Mouse (Mus musculus) cerebellum, postnatal 4 days (tissue): ENCODE data around the gene Aplp2.
A peak's percentile ranks its signal among the peaks of the same experiment; 100 is the strongest.
"Not testable (repeated sequence)": the region's sequence is repeated elsewhere in the genome, so short reads cannot be mapped to it uniquely, and the experiment has no call there.

ENCODE experiments used
- DNase-seq, 2 experiments: peaks; one replicate each; pipeline ENCODE4 v3.0.0; 2022; ENCODE audit warnings: low spot score in 2 of 2, mixed read lengths in 1 of 2

Gene Aplp2

DNA sequence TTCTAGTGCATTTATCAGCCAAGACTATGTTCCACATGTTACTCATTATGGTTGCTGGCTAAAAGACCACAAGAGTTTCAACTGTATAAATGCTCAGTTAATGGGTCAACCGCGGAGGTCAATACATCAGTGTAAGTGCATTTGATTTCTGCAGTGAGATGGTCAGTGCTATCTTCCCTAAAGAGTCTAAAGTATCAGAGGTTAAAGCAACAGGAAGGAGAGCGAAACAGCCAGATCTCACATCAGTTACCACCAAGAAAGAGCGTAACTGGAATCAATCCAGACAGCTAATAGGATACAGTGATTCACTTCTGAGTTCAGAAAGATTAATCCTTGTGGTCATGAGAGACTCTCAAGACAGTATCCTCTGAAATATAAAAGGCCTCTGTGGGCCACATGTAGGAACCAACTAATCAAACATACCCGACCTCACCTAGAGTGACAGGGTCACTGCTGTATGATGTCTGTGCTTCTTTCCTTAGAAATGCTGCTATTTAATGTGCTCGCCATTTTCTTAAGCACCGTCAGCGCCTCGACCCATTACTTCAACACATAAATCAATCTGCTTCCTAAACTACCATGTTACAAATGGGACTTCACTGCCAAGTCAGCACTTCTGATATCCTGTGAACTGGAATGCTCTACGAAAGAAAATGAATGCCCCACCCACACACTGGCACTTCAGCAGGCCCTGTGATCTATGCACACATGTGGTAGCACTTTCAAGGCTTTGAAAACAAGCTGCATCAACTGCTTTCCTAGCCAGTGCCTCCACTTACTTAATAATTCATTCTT is 30.1 kb downstream of the Aplp2 start:
- DNase-seq, result no peak

DNA sequence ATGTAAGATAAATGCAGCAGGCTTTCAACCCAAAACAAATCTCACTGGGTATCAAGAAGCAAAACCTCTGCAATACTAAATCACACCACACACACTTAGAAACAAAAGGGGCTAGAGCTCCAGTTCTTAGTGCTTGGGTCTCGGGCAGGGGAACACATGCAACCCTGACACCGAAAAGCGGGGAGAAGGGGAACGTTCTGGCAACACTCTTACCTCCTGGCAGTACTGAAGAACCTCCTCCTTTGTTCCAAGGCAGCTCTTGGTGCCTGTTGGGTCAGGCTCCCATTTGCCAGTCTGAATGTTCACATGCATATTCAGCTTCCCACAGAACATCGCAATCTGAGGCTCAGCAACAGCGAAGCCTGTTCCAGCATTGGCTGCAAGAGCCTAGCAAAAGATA is 33.9 kb downstream of the Aplp2 start:
- no peak for DNase-seq

DNA sequence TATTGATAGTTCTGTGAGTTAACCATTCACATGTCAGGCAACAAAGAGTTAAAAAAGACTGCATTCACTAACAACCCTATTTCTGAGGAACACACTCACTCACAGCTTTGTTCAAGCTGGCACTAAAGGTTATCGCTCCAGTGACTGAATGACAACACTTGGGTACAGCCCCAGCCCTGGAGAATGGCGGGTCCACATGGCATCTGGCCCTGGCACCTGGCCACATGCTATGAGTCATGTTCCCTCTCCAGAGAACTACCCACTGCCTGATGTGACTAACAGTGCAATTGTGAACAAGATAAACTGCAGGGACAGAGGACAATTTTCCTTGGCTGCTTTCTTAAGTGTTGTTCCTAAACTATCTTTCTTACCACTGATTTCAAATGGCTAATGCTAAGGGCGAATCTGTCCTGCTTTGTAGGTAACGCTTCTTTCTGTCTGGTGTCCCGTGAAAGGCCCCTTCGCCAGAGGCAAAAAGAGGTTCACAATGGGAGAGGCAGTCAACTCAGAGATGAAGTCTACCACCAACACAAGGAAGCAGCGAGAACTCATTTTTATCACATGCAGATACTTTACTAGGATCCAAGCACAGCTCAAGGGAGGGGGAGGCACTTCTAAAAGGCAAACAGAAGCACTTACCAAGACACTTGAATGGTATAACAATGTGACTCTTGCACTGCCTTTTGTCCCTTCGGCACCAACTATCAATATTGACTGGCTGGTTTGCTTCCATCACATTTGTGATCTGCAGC is 35.1 kb downstream of the Aplp2 start:
- DNase-seq, result peak; percentile 36 to 80

DNA sequence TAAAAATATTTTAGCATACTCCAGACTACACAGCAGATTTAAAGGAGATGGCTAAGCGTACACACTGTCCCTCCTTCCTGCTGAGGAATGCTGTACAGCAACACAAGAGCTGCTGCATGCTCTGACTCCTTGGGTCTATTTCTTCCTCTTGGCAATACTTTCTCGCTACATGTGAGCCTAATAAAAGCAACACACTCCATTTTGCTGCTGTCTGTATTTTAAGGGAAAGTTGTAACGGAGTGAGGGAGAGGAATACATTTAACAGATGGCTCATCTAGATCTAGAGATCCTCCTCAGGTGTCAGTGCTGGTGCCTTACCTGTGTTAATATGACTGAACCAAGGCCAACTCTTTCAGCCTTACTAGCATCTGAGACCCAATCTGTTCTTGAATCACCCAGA is 35.6 kb downstream of the Aplp2 start:
- no peak for DNase-seq

DNA sequence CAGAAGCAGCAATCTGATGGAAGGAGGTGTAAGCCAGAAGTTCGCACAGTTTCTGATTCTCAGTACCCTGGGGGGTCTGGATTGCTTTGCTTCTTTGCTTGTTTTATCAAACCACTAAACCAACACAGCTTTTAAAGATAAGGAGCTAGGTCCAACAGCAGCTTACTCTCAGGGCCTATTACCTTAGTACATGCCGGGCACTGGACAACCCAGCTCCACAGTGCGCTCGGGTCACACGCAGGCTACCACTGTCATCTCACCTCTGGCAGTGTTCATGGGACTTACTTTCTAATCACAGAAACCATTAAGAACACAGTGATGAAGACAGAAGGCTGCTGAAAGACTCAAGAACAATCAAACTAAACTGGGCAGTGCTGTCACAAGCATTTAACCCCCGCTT is 36.3 kb downstream of the Aplp2 start:
- no peak for DNase-seq

DNA sequence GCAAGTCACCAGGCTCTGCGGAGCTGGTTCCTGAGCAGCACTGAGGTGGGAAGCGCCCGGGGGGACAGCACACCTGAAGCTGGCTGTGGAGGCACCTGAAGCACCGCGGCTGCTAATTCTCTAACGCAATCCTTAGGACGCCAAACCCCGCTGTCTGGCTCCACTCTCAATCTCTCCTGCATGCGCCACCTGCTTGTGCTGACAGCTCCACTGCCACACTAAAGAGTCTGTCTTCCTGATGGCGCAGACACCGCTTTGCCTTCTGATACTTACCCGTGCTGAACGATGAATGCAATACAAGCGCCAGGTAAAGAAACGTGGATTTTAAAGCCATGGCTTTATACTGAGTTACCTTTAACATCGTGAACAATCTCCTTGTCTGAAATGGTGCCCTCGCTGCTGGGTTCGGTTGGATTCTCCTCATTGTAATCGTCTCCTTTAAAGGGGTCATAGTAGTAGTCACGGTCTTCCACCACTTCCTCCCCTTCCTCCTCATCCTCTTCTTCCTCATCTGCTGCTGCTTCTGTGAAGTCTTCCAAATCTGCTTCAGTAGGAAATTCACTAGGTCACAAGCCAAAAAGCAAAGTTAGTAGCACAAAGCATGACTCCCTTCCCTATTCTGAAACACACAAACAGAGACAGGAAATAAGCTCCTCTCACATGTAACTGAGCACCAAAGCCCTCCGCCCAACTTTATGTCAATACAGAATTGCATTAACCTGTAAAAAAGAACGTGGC is 43.1 kb downstream of the Aplp2 start:
- no peak for DNase-seq

DNA sequence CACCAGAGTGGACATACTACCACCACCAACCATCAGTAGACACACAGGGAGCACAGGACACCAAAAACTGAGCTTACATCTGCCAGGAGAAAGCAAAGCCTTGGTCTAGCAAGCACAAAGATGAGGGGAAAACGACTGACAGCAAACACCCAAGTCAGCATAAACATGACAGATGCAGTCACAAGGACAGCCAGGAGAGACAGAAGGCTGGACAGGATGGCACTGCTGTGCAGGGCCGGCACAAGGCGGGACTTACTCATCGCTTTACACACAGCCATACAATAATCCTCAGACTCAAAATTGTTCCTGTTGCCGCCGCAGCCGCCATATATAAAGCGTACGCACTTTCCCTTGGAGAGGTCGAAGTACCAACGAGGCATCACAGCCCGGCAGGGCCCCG is 44.3 kb downstream of the Aplp2 start:
- no peak for DNase-seq

DNA sequence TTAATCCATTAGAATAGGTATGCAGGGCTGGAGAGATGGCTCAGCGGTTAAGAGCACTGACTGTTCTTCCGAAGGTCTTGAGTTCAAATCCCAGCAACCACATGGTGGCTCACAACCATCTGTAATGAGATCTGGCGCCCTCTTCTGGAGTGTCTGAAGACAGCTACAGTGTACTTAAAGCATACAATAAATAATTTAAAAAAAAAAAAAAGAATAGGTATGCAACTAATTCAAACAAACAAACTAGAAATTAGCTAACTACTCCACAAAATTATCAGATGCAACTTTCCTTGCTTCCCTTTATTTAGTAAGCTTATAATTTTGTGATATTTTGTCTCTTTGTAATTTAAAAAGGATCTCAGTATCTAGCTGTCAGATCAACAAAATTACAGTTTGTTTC is 46.1 kb downstream of the Aplp2 start:
- not testable (repeated sequence) for DNase-seq

DNA sequence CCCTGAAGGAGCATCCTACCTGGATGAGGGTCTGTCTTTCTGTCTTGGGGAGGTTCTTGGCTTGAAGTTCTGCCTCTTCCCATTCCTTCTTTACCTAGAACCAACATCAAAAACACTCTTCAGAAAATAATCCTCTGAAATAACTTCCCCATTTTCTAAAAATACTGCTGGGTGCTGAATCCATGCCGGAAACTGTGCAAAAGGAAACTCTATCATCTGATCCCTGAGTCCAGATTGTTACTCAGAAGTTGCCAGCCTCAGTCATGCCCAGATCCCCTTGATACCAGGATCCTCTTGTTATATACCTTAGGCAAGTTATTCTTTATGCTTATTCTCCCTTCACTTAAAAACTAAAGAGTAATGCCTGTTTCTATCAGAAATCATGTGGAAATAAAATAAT is 48.3 kb downstream of the Aplp2 start:
- DNase-seq, result no peak

DNA sequence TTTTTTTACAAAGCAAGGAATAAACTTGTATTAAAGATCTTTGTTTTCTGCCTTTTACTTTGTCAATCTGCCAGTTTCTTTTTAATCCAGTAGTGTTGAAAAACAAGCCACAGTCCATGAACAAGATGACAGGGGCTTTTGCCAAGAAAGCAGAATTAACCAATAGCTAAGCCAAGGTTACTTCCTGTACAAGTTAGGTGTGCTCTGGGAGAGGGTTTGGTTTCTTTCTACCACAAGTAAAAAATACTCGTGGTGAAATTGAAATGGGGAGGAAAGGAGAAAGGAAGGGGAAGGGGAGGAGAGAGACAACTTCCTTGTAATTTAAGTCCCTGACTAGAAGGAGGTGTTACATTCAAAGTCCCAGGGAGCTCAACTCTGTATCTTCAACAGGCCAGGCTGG is 48.7 kb downstream of the Aplp2 start:
- no peak for DNase-seq

DNA sequence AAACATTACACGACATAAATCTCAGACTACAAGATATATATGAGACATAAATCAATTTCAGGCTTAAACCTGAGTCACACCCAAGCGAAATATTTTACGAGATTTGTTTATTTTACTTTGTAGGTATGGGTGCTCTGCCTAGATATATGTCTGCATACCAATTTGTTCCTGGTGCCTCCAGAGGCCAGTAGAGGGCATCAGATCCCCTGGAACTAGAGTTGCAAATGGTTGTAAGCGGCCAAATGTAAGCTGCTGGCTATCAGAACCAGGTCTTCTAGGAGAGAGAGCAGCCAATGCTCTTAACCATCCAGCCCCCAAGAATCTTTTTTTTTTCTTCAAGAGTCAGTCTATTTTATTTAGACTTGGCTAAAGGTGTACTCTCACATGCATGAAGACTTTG is 51.7 kb downstream of the Aplp2 start:
- DNase-seq, result peak in 1 of 2 experiments; percentile 25

DNA sequence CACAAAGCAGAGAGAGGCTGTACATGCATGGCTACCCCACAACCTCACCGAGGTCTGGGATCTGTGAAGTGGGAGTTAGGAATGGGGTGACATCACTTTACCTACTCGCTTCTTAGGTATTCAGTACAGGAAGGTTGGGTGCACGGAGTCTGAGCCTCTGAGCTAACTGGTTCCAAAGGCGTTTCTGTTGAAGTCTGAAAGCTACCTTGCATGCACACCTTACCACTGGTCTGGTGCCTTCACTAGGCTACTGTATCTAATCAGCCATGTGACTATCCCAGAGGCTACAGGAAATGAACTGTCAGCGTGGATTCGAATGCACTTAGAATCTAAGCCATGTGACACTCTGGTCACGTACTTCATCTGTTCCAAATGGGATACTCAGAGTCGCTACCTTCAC is 55.0 kb downstream of the Aplp2 start:
- no peak for DNase-seq

DNA sequence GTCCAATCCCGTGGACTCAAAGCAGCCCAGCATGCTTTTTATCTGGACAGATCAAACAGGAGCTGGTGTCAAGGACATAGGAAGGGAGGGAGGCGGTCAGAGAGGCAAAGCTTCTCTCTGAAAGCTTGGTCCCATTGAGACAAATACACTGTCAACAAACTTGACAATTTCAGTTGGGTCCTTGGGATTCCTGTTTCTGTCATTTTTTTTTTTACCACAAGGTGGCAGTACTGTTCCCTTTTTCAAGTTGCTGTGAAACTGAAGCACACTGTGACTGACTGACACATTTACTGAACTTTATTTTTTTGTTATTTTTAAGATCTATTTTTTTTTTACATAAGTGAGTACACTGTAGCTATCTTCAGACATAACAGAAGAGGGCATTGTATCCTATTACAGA is 60.6 kb downstream of the Aplp2 start:
- DNase-seq, result no peak

DNA sequence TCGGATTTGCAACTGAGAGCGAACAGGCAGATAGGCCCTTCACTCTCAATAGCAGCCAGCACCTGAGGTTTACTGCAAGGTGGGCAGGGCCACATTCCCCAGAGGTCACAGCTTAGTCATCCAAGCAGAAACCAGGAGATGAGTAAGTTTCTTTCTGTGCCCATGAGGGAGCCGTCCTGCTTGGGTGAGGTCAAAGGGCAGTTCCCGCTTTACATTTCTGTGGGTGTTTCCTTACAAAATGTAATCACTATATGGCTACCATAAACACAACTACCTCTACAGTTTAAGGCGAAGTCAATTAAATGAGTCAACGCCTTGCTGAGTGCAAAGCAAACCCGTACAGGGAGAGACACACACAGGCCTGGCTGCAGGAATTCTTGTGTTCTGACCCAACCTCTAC is 63.5 kb downstream of the Aplp2 start:
- no peak for DNase-seq

DNA sequence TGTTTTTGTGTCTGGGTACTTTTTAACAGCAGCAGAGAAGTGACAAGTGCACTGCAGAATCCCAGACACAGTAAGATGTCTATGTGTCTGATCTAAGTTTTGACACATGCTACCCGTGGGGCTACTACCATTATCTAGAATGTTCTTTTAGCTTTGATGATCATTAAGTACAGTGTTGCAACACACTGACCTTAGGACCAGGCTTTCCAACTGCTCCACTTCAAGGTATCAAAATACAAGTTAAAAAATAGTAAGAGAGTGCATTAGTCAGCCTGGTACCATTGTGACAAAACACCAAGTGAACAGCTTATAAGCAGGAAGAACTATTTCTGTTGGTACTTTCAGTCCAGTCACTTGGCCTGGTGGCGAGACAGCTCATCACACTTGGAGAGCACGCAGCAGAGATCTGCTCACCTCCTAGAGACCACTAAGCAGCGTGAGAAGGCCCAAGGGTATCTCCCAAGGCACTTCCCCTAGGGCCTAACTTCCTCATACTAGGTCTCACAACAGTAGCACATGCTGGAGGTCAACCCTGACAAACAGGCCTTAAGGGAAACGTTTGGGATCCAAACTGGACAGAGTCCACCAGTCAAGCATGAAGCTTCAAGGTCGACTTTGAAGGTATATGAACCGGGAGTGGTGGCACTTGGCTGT is 66.2 kb downstream of the Aplp2 start:
- DNase-seq, result no peak

DNA sequence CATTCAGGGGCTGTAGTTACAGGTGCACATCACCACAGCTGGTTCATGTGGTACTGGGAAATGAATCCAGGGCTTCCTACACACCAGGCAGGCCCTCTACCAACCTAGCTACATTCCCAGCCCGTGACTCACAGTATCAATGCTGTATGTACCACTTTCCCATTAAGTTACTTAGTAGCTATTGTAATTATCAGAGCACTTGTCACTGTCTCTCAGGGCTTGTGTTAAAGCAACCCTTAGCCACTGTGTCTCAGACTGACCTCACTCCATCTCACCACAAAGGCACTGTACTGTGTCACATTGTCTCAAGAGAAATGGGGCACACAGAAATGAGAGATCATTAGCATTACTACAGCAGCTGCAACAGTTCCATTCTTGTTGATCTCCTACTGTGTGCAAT is 68.7 kb downstream of the Aplp2 start:
- no peak for DNase-seq

DNA sequence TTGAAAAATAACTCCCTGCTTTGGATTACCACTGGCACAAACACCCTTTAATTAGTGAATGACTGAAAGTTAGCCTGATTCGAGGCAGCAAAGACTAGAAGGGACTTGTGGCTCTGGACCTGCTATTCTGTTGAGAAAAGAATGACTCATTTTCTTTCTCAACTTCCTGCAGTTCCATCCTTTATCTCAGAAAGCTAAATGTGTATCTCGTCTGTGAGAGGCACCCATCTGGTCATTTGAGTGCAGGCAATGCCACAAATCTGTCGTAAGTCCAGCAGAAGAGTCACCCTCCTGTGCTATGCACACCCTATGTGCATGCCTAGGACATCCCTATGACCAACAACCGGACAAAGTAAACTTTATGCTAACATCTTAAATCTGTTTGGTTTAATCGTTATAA is 78.5 kb downstream of the Aplp2 start:
- DNase-seq, result no peak

DNA sequence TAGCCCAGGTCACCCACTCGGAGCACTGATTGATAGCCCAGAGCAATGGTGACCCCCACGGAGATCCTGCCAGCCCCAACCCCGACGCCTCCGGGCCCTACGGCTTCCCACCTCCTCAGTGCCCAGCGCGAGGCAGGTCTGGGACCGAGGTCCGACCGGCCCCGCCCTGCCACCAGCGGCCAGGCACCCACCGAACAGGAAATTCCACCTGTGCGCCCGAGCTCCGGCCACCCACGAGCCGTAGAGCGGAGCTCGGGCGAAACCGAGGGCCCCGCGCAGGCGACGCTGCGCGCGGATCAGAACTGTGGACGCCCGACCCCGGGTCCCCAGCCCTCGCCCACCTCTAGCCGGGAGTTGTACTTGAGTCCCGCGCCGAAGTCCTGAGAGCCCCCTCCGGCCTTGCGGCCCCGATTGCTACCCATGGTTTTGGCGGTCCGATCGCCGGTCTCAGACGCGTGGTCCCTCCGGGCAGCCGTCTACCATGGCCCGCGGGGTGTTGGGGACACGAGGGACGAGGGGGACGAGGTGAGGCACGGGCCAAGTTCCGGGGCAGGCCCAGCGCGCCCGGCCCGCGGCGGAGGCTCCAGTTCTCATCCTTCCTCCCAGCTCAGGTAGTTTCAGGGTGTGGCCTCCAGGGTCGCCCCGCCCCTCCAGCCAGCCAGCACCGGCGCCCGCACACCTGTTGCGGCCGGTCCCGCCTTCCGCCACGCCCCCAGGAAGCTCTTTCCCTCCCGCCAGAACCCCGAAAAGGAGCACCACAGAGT is 80.2 kb downstream of the Aplp2 start, which contains the start of gene St14:
Gene St14, minus strand, starts transcription at position 649 of the 764 bp plus-strand sequence.
- DNase-seq, result no peak

DNA sequence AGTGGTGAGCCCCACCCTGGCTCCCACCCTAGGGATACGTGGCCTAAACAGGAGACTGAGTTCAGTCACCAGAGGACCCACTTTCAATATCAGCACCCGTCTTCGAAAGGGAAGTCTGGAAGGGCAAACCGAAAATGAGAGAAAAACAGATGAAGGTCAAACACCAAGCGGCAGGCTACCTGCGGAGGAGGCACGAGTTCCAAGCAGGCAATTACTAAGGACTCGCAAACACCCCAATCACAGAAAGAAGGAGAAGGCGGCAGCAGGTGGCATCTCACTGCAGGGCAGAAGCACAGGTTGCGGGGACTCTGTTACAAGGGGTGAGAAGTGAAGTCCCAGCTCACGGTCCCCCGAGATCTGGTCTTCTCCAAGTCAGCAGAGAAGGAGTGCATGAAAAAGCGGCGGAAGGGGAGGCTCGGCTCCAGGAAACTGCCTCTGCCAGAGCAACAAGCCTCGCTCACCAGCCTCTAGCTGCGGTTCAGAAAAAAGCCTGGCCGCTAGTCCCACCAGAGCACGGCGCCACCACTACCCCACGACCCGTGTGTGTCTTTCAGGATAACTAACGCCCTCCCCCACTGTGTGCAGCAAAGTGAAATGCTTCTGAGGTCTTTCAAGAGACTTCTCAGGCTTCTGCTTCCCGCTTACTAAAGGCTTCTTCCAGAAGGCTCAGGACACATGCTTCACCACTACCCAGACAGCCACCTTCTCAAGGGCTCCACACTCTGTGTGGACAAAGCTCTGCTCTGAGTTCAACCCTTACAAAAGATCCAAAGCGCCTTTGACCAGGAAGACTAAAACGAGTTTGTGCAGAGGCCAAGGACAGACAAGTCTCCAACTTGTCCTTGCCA is 81.0 kb downstream of the Aplp2 start:
- no peak for DNase-seq

DNA sequence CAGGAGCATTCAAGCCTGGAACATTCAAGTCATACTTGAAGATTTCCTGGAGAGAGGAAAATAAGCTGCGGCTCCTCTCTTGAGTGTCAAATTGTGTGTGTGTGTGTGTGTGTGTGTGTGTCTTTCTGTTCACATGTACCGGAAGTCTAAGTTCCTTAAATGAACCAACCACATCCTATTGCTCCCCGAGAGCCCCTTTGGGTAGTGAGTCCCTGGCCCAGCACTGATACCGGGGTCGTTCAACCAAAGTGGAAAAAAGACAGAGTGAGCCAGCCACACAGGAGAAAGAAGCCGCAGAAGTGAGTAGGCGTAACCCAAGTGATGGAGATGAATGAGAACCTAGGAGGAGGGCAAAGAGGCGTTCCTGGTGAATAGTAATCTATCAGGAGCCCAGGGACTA is 81.7 kb downstream of the Aplp2 start:
- DNase-seq, result no peak
